Mouse (Mus musculus) spleen, adult 2 months (tissue): Measurements from ENCODE around the gene Chl1.

ENCODE experiments used
- CTCF ChIP-seq: fragments of 200-500 bp; IDR thresholded peaks from 2 replicates; pipeline ENCODE4 v1.5.1; 2011; ENCODE audit warnings: mild to moderate bottlenecking, inconsistent platforms; ENCODE audit not compliant: insufficient read depth, insufficient read length, insufficient replicate concordance; ENCODE audit errors: extremely low read depth
- POLR2A ChIP-seq: fragments of 200-500 bp; IDR thresholded peaks from 2 replicates; pipeline ENCODE4 v1.6.1; 2011; ENCODE audit warnings: low read depth, low read length, inconsistent platforms

GRCm38 (mm10) chr6:103558894-103559225 is 48.5 kb downstream of the Chl1 start:
- TF ChIP-seq CTCF, result no peak
- no peak for TF ChIP-seq POLR2A
